Mouse (Mus musculus): Measurements from ENCODE around the gene Agap1.

DNA sequence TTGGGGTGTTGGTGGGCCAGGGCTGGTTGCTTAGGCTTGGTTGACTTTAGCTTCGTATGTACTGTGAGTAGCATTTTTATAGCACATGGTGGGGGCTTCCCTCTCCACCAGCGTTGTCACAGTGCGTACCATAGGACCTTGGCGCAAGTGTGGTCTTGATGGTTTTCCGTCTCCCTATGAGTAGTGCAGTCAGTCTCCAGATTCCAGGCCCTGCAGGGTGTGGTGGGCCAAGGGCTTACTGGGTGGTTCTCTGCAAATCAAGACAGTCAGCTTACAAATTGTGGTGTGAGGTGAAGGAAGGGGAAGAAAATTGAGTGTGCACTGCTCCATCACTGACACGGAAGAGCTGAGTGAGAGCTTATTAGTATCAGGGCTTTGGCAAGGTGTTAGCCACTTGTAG, 32.3 kb downstream of the Agap1 start:
- TF ChIP-seq POLR2A (IDR thresholded peaks at IDR 0.05; ENCODE audit: low read depth, low read length) (no peak), CTCF (conservative IDR thresholded peaks at IDR 0.05; ENCODE audit: insufficient read depth, insufficient read length, low read depth, low read length) (no peak)

Measured in kidney, adult 2 months (tissue).